Mouse (Mus musculus) embryo, embryonic 11 days (tissue): ENCODE measurements at regions not wholly inside any gene's neighbourhood (a gene's known extent, or its start where the extent isn't known, plus 50 kb on each side); places are given as distances from the start of the nearest gene placed in this dataset.
"Not testable (repeated sequence)": the region's sequence is repeated elsewhere in the genome, so short reads cannot be mapped to it uniquely, and the experiment has no call there.

Experiments used
- DNase-seq: peaks from one replicate; pipeline ENCODE4 v3.0.0-alpha.2; 2015

- no peak for DNase-seq
These were observed 130.9 kb downstream of the Gmnc start for GRCm38 (mm10) chr16:26860566-26860965.

DNA sequence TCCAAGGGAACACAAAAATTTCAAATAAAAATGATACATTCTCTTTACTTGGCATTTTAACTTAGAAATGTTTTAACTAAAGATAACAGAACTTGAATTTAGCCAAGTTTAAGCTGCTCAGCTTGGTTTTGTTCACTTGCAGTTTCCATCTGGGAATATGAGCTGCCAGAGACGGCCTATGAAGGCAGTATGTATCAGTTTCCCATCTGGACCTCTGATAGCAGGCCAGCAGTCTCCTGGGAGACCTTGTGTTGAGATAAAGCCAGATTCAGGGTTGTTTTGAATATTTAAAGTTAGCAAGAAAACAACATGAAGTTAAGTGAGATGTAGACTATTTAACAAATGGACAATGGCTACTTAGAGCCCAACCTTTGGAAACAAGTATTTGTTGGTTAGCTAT lies 142.3 kb downstream of the Gmnc start:
- DNase-seq: no peak

DNA sequence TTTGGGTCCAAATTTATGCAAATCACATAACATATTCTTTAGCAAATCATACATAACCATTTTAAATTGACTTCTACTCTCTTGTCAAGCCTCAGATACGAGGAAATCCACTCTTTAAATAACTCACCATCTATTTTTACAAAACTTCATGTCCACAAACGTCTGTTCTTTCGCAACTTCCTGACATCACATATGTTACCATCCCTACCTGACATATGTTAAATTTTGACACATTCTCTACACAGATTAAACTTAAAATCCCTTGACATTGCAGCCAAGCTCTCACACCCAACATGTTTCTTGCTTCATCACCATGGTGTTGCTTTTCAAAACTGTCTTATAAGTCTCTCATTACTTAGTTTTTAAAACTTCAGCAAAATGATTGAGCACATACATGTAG lies 164.4 kb downstream of the Gmnc start:
- no peak for DNase-seq

GRCm38 (mm10) chr16:26811201-26811600 lies 180.3 kb downstream of the Gmnc start:
- not testable (repeated sequence) for DNase-seq

GRCm38 (mm10) chr16:26805426-26805825 lies 186.0 kb downstream of the Gmnc start:
- no peak for DNase-seq

DNA sequence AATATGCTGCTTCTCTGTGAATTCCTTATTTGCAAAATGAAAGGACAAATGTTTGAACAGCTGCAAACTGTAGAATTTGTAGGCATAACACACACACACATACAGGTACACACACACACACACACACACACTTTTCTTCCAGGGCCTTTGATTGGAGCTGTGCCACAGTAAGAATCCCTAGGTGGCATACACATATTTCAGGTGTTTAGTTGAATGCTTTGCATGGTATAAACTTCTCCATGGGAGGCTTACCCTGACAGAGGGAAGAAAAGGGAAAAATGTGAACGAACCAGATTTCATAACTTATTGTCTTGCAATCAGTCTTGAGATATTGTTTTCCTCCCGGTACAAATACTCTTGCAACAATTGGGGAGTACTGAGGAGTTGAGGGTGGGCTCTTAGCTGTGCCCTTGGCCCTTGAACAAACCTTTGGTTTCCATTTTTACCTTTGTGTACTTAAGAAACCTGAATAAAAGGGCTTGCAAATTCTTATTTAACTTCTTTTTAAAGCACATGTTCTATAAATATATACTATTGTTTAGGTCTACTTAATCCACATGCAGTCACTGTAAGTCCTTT lies 204.3 kb downstream of the Gmnc start:
- no peak for DNase-seq

DNA sequence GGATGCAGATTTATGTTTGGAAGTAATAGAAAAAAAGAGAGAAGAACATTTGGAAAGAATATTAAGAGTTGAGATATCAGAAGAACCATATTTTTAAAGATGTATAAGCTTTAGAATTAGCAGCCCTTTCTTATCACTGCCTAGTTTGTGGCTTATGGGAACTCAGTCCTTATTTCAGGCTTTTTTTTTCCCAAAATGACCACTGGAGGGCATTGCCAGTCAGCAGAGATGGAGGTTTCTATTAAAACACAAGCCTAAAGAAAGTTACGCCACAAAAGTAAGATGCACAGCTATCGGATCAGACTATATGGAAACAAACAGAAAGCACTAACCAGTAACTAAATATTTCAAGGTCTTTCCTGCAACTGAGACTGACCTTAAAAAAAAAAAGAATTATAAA lies 200.8 kb downstream of the Il1rap start:
- peak; percentile 41 for DNase-seq
